Mouse (Mus musculus): ENCODE measurements around the gene Yy1.
"Not testable (repeated sequence)": the region's sequence is repeated elsewhere in the genome, so short reads cannot be mapped to it uniquely, and the experiment has no call there.

Gene Yy1

DNA sequence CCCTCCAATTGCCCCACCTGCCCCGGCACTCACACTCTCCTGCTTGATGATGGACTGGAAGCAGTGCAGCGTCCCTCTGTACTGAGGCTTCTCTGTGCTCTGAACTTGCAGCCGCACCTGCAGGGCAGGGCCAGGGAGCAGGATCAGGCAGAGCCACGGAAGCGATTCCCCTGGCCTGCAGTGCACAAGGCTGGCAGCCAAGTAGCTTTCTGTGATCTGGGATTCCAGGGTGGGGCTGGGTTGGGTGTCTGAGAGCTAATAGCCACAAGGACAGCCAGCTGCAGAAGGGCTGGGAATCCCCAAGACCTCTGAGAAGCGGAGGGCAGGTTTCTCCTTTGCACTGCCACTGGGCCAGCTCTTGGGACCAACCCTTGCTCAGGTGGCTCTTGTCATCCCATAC is 34.9 kb downstream of the Yy1 start:
- no peak for DNase-seq (ENCODE audit: low spot score)

DNA sequence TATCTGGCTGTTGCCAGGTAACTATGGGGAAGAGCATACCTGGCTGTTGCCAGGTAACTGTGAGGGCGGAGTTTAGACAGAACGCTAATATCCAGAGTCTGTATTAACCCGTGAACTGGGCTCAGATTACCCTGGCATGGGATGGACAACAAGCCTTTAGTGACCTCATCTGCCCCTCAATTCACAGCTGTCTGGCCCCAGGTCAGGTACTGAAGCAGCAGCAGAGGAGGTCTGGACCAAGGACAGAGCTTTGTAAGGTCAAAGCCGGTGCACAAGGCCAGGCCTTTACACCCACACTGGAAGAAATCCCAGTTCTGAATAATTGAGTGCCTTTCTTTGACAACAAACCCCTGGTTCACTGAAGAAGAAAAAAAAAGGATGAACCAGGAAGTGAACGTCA is 36.9 kb downstream of the Yy1 start:
- no peak for DNase-seq (ENCODE audit: low spot score)

DNA sequence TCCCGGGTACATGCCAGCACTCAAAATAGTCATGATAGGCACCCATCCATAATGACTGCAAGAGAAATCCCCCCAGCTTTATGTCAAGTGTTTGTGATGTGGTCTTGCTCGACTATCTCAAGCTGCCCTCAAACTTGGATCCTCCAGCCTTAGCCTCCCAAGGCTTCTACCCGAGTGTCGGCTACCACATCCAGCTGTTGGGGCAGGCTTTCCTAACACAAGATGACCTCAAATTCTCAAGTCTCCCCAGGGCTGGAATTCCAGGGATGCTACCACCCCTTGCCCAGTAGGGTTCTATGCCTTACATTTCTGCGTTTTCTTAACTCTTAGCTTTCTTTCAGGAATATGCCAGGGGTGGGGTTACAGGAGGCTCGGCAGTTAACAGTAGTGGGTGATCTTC is 37.6 kb downstream of the Yy1 start:
- no peak for DNase-seq (ENCODE audit: low spot score)

DNA sequence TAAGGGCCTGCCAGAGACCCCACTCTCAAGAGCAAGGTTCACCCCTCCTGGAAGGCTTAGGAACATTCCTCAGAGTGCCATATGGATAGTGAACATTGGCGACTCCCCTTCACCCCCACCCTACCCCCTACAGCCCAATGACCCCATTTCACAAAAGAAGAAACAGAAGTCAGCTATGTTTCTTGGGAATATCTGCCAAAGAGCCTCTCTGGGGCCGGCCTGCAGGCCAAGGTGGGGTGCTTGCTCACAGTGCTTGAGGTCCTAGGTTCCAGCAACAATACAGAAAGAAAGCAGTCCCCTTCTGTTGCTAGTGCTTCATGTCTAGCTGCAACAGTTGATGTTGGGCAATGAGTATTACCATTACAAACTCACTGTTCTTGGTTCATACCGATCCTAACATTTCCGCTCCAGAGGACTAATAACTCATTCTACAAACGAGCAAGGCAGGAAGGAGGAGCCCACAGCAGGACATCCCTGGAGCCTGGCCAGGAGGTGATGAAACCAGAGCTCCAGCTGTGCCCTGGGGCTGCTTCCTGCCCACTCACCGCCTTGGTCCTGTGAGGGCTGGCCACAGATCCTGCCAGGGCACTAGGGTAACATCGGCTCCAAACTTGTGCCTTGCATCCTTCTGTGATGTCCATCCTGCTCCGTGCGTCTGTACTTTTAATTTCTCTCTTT is 39.3 kb downstream of the Yy1 start:
- DNase-seq (ENCODE audit: low spot score): no peak

DNA sequence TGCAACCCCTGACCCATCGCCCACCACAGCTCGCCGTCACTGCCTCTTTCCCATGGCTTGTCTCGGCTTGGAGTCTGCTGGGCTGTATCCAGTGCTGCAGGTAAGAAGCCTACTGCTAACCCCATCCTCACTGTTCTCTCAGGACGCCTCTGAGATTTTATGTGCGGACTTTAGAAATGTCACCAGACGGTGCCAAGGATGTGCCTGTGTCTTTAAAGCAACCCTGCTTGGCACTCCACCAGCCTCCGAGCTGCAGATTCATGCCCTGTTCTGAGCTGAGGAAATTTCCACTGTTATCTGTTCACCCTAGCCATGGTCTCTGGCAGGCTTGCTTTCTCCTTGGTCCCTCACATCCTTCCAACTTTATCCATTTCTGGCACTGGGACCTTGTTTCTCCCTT is 40.1 kb downstream of the Yy1 start:
- no peak for DNase-seq (ENCODE audit: low spot score)

DNA sequence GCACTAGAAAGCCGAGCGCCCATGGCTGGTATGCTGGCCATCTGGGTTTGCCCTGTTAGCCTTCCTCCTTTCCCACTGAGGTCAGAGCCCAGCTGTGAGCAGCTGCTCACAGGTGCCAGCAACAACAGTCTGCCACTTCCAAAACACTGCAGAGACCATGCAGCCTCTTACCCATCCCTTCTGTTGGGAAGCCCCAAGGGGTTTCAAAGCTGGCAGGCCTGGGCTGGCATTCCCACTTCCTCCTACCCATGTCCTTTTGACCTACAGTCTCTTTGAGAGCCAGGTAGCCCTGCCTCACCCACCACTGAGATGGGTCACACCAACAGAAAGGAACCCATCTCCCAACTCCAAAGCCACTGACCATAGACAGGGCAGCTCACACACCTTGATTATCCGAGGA is 40.6 kb downstream of the Yy1 start:
- no peak for DNase-seq (ENCODE audit: low spot score)

DNA sequence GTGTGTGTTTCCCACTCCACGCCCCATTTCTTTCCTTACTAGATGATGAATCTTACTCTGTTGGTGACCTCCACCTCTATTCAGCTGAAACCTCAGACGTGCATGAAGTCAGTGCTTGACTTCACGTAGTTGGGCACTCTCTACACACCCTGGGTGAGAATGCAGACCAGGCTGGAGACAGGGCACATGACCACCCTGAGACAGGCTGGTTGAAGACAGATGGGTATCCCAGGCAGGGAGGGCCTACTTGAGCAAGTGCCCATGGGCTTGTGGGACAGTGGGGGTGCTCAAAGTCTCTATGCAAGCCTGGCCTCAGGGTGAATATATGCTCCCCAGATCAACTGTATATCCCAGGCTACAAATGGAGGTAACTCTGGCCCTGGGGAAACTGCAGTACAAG is 41.6 kb downstream of the Yy1 start:
- no peak for DNase-seq (ENCODE audit: low spot score)

DNA sequence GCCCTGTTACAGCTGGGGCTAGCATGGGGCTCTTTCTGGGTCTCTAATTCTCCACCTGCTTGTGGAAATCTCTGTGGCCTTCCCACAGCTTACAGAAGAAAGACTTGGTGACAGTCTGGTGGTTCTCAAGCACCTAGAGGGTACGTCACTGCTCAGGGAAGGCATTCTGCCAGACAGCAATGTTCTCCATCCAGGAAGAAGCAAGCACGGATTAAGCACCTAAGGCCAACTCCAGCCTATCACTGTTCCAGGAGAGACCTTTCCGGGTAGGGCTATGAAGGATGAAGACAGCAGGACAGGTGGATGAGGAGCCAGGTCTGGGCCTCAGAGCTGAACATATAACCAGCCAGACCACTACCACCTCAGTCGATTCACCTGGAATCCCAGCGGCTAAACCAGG is 42.0 kb downstream of the Yy1 start:
- no peak for DNase-seq (ENCODE audit: low spot score)

DNA sequence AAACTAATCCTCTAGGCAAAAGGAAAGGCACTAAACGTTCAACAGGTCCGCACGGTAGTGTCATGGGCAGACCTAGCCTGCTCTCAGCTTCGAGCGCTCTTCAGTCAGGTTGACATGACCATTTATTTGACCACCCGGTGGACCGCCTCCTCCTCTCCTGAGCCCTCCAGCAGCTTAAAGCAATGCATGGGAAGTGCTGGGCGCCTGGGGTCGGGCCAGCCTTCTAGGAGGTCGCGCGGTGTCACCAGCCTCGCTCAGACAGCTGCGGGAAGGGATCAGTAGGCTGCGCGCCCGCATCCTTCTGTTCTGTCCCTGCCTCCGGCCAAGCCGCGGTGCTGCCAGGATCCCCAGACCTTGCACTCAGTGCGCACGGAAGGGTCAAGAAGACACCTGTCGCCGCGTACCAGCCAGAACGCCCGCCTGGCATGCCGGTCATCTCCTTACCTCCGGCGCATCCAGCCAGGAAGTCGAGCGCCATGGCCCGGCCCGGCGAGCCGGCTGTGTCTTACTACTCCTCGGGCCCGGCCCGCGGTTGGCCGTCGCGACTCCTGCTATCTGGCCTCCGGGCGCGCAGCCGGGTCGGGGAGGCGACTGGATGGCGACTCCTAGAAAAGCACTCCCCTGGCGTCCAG is 42.6 kb downstream of the Yy1 start:
- no peak for DNase-seq (ENCODE audit: low spot score)

DNA sequence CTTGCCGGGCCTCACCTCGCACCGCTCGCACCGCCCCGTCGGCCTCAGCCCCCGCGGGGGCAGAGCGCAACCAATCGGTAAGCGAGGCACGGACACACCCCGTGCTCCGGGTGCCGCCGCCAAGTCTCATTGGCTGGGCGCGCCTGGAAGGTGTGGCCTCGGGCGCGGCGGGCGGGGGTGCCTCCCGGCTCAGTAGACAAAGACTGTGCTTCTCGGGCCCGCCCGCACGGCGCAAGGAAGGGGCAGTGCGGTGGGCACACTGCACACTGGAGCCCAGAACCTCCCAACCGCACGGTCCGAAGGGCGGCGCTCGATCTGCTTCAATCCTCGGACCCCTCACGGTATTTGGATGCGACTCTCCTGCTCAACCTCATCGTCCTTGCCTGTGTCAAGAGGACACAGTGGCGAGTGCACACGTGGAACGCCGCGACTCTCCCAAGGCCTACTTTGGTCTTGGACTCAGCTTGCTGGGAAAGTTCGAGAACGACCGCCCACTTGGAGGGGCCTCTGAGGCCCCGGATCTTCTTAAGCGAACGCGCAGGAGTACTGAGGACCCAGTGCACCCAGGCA is 43.2 kb downstream of the Yy1 start, which contains the start of the genes Slc25a29 and Slc25a47:
TSS of gene Slc25a29 (minus strand) at position 44 of the 570 bp plus-strand sequence.
TSS of gene Slc25a47 (plus strand) at position 207 of the 570 bp plus-strand sequence.
- DNase-seq (ENCODE audit: low spot score): peak; percentile 89

DNA sequence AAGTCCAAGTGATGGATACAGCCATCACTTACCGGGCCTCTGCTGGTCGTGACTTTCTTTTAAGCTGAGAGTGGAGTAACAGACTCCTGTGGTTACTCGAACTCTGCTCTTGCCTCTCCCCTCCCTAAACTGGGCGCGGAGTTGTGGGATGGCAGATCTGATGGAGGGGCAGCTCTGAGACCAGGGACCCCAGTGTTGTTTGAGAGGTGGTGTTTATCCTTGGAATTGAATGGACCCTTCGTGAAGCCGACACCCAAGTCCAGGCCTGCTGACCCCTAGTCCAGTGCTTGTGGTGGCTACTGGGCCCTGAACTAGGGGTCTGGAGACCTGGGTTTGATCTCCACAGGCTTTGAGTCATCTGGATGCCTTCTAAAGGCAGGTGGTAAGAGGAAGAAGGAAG is 43.9 kb downstream of the Yy1 start:
- DNase-seq (ENCODE audit: low spot score): no peak

DNA sequence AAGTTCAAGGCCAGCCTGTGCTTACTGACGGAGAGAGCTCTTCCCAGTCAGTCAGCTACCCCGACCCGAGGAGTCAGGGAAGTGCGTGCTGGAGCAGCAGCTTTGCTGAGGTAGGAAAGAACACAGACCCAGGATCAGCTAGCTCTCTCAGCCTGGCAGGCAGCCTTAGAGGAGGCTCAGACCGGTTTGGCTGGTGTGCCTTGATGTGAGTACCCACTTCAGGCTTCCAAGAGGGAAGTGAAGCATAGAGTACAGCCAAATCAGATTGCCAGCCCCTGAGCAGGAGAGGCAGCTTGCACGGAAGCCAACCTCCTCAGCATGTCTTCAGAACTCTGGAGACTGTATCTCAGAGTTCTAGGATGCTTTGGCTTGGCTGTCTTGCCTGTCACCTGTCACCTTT is 48.4 kb downstream of the Yy1 start:
- DNase-seq (ENCODE audit: low spot score): no peak

DNA sequence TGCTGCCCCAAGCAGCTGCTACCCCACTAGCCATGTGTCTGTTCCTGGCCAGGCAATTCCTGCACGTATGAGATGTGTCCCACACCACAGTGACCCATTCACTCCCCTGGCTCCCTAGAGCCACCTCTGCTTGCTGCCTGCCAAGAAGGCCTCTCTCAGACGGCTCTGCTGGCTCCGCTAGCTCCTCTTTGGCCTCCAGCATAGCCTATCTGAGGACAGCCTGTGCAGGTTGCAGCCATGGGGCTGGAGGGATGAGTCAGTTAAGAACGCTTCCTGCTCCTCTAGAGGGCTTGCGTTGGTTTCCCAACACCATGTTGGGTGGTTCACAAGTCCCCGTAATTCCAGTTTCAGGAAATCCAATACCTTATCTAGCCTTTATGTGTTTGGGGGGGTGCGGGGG is 49.9 kb downstream of the Yy1 start:
- DNase-seq (ENCODE audit: low spot score): no peak

DNA sequence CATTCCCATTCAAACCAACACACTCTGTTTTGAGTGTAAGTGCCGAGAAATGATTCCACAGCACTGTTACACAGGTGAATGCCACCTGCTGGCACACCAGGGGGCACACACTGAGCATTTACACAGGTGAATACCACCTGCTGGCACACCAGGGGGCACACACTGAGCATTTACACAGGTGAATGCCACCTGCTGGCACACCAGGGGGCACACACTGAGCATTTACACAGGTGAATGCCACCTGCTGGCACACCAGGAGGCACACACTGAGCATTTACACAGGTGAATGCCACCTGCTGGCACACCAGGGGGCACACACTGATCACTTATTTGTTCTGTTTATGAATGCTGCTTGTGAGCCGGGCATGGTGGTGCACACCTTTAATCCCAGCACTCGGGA is 55.3 kb downstream of the Yy1 start:
- DNase-seq (ENCODE audit: low spot score): not testable (repeated sequence)

DNA sequence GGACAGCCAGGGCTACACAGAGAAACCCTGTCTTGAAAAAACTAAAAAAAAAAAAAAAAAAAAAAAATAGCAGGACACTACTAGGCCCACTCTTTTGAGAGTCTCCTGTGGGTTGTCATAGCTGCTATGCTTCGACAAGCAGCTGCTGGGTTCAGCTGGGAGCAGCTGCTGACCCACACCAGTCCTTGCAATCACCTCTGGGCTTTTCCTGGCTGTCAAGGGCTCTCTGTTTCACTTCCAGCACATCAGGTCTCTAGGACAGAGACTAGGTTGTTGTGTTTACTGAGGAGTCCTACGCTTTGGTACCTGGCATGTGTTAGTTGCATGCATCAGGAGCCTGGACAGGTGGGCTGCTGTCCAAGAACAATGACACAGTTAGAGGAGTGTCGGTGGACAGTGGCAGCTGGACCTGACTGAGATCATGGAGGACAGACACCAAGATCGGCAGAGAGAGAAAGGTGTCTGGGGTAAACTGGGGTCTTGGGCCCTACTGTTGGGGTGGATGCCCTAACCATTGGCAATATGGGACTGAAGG is 56.8 kb downstream of the Yy1 start:
- no peak for DNase-seq (ENCODE audit: low spot score)

DNA sequence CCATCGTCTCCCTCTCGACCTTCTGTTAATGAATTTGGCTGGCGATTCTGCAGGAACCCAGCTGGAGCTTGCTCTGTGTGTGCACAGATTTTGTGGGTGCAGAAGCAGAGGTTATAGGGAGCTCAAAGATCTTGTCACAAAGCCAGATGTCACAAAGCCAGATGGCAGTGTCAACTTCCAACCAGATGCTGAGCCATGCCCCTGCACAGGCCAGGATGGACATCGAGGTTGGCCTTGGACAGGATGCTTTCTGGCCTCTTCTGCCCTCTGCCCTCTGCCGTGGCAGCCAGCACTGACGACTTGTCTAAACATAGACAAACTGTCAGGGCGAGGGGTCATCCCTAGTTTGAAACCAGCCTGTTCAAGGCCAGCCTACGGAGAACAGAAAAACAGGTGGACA is 57.4 kb downstream of the Yy1 start:
- no peak for DNase-seq (ENCODE audit: low spot score)

DNA sequence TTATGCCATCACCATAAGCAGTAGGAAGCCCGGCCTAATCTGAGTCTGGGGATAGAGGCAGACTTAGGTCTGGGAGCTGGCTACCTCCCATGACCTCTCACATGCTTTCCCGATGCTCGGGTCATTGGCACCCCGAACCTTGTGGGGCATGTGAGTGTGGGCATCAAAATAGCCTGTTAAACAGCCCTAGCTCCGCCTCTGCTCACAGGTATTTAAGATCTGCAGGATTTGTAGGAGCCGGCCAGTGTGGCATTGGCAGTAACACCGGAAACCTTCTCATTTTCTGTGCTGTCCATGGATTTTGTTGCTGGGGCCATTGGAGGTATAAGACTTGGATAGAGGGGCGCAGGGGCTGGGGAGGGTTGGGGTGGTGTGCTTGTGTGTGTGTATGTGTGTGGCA is 58.1 kb downstream of the Yy1 start:
- DNase-seq (ENCODE audit: low spot score): no peak

DNA sequence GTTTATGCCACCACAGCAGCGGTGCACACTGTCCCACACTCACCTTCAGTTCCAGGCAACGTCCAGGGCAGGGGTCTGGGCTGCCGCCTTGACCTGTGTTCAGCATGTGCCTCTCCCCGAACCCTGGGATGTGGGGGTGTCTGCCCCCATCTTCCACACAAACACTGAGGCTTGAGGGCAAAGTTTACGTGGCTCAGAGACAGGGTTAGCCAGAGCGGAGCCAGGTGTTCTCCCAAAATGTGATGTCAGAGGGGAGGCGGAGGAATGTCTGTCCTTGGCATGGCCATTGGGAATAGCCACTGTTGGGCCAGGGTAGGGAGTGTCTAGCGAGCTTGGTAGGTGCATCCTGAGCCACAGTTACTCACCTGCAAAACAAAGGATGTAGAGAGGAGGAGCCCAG is 60.0 kb downstream of the Yy1 start:
- no peak for DNase-seq (ENCODE audit: low spot score)

DNA sequence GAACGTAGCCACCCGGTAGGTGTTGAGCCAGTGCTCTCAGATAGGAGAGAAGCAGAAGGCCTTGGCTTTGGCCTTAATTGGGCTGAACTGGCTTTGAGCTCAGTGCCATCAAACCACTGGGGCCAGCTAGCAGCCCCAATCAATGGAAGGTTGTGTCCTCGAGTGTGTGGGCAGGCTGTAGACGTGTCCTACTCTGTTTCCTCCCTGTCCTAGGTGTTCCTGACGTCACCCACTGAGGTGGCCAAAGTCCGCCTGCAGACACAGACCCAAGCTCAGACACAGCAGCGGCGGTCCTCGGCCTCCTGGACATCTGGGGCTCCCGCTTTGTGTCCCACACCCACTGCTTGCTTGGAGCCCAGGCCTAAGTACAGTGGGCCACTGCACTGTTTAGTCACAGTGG is 62.3 kb downstream of the Yy1 start:
- DNase-seq (ENCODE audit: low spot score): no peak

DNA sequence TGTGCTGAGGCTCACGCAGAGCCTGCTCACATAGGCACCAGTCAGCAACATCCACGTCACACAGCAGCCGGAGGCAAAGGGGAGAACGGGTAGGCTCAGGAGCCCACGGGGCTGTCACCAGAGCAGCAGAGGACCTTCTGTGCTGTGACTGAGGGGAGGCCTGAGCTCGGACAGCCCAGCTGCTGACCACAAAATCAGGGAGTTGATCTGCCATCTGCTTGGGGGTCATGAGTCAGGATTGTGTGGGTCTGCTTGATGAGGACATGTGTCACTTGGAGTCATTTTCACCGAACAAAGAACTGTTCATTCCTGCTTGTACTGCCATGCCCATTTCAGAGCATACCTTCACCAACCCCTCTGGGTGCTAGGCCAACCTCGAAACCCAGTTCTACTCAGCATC is 63.4 kb downstream of the Yy1 start:
- no peak for DNase-seq (ENCODE audit: low spot score)

DNA sequence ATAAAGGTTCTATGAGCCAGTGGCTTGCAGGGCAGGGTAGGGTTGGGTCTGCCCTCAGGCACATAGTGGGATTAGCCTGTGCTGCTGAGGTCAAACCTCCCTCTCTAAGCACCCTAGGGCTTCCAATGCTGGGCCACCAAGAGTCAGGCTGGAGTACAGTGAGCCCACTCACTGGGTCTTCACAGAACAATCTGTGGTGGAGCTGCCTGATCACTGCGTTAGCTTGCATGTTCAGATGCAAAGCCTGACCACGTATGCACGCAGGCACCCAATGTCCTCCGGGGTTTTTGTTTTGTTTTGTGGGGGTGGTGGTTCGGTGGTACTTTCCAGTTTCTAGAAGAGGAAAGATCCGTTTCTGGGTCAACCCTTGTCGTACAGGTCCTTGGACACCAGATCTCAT is 64.3 kb downstream of the Yy1 start:
- DNase-seq (ENCODE audit: low spot score): no peak

DNA sequence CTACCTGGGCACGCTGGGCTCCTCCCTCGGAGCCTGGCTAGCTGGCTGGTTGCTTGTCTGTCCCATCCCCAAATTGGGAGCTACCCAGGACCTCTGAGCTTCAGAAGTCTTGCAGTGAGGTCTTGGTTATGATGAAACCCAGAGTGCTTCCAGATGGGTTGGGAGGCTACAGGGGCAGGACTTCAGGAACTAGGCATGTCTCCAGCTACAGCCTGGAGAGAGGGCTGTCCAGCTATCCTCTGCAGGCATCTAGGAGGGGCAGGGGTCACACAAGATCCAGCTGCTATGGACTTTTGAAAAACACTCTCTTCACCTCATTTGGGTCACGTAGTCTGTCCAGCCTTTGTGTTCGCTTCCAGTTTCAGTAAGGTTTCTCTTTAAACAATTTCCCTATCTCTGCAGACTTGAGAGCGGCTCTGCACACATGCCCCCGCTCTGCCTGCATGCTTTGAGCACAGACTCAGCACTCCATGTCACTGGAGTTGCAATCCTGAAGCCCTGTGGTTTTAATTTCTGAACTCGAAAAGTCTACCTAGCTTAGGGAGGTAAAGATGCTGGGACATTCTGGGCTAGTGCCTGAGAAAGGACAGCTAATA is 64.9 kb downstream of the Yy1 start:
- no peak for DNase-seq (ENCODE audit: low spot score)

DNA sequence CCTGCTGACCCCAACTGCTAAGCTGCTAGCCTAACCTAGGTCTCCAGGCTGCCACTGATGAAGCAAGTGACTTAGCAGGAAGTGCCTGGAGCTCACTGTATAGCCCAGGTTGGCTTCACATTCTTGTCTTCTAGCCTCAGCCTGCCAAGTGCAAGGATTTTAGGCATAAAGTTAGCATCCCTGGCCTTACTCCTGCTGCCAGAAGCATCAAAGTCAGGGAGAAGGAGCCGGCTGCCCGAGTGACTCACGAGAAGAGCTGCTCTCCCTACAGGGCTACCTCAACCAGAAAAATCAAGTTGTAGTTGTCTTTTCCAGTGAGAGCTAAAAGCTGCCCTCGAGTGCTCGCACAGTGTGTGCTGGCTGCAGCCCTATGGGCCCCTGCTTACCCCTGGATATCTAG is 65.7 kb downstream of the Yy1 start:
- DNase-seq (ENCODE audit: low spot score): no peak
